Mouse (Mus musculus) kidney, embryonic 16.5 days (tissue): ENCODE measurements at regions not wholly inside any gene's neighbourhood (a gene's known extent, or its start where the extent isn't known, plus 50 kb on each side); places are given as distances from the start of the nearest gene placed in this dataset.

Experiments used
- ATAC-seq: fragments of 200-750 bp; cut with Nextera tagmentation; 2 replicates; pipeline ENCODE4 v1.8.0; 2017; ENCODE audit warnings: moderate TSS enrichment; ENCODE audit not compliant: low FRiP score, low TSS enrichment
- H3K27ac ChIP-seq: fragments of 300-500 bp; sonication (generic); 2 replicates; pipeline ENCODE4 v1.5.1; 2014; ENCODE audit warnings: low read length
- H3K27me3 ChIP-seq: fragments of 300-500 bp; sonication (generic); 2 replicates; pipeline ENCODE4 v1.6.1; 2014; ENCODE audit warnings: low read length, control low read depth, mixed read lengths; ENCODE audit not compliant: insufficient read depth
- H3K36me3 ChIP-seq: fragments of 300-500 bp; sonication (generic); 2 replicates; pipeline ENCODE4 v1.6.1; 2014; ENCODE audit warnings: low read length, control low read depth, mixed read lengths; ENCODE audit not compliant: insufficient read depth
- H3K4me1 ChIP-seq: fragments of 300-500 bp; sonication (generic); 2 replicates; pipeline ENCODE4 v1.6.1; 2014; ENCODE audit warnings: low read length, control low read depth, mixed read lengths; ENCODE audit not compliant: insufficient read depth
- H3K4me2 ChIP-seq: fragments of 300-500 bp; sonication (generic); replicated peaks from 2 replicates; pipeline ENCODE4 v1.6.1; 2014; ENCODE audit warnings: low read depth, low read length
- H3K4me3 ChIP-seq: fragments of 300-500 bp; sonication (generic); 2 replicates; pipeline ENCODE4 v1.5.1; 2014; ENCODE audit warnings: mild to moderate bottlenecking, low read length
- H3K9ac ChIP-seq: fragments of 300-500 bp; sonication (generic); replicated peaks from 2 replicates; pipeline ENCODE4 v1.6.1; 2014; ENCODE audit warnings: low read length
- H3K9me3 ChIP-seq: fragments of 300-500 bp; sonication (generic); 2 replicates; pipeline ENCODE4 v1.6.1; 2016; ENCODE audit warnings: low read length, control low read depth
- WGBS: fragments of 180-500 bp; shearing (Covaris S2); extraction: QIAGEN DNeasy Blood & Tissue Kit; methylation state at CpG from one replicate; pipeline ENCODE4 v1.1.7; 2014; 5-methylcytosine and 5-hydroxymethylcytosine counted together

DNA sequence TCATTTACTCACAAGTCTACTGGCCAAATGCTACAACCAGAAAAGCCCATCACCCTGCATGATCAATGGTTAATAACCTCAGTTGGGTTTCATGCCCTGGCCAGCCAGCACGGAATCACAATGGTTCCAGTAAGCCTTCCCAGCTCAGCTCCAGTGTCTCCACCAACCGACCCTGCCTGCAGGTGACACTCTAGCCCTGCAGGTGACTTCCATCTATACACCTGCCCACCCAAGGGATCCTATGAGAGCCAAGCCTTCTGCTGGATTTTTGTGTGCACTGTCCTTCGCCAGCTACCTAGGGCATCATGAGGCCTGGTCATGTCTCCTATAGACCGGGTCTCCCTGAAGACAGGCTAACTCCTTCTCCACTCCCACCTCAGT lies 135.3 kb downstream of the Vegfa start:
- H3K27ac ChIP-seq: no peak overlapping the region
- no peak for ATAC-seq
- H3K4me2 ChIP-seq: no peak overlapping the region
- no peak overlapping the region for H3K9ac ChIP-seq
- WGBS: 71% methylated on average over 4 of the region's 4 CpGs
- H3K9me3 ChIP-seq: 0 out of 2 replicates have a peak, but pooled peaks cover 3% of the 10 kb centered on the region
- no peaks in the 10 kb centered on the region for H3K27me3 ChIP-seq
- H3K4me1 ChIP-seq: no peaks in the 10 kb centered on the region
- no peaks in the 10 kb centered on the region for H3K36me3 ChIP-seq
- H3K4me3 ChIP-seq: no peak overlapping the region

DNA sequence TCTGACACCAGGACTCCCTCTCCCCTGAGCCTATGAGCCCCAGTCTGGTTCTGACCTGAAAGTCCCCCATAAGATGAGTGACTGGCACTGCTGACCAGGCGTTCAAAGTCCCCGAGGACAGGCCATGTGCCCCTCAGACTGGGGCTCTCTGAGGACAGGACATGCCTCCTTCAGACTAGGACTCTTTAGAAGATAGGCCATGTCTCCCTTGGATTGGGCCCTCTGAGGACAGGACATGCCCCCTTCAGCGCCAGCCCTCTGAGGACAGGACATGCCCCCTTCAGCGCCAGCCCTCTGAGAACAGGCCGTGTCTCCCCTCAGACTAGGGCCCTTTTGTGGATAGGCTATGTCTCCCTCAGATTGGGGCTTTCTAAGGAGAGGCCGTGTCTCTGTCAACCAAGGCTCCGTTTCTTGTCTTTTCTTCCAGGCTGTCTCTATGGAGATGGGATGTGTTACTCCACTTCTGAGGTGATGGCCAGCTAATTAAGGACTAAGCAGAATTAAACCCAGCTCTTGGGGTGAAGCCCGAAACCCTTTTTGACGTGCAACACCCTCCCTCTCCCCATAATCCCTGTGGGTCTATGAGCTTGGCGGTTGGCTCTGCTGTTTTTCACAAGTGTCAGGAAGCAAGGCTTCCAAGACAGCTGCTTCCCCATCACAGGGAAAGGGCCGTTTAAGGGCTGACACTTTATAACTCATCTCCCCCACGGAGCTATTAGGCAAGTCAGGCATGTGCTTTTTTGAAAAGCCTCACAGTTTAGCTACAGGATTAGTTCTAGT lies 135.8 kb downstream of the Vegfa start:
- H3K27ac ChIP-seq: no peak overlapping the region
- peak; percentile 52; the same call in 1 of the 2 replicates for ATAC-seq
- WGBS: 57% methylated on average over 12 of the region's 12 CpGs
- H3K9ac ChIP-seq: no peak overlapping the region
- no peak overlapping the region for H3K4me2 ChIP-seq
- no peak overlapping the region for H3K4me3 ChIP-seq
- no peaks in the 10 kb centered on the region for H3K4me1 ChIP-seq
- no peaks in the 10 kb centered on the region for H3K27me3 ChIP-seq
- 0 out of 2 replicates have a peak, but pooled peaks cover 3% of the 10 kb centered on the region for H3K9me3 ChIP-seq
- H3K36me3 ChIP-seq: no peaks in the 10 kb centered on the region

DNA sequence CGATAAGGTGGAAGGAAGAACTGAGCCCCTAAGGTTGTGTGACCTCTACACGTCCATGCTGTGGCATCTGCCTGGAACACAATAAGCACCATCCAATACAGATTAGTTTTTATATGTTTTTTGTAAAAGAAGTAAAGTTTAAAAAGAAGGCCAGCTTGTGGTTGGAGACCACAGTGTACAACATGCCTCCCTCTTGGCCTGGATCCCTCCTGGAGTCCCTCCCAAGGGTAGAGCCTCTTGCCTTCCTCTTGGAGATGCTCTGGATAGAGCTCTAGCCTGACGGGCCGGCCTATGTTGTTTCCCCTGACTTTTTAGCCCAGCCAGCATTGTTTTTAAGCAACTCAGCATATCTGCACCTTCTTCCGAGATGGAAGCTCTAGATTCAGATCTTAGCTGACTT lies 138.0 kb downstream of the Vegfa start:
- Histone ChIP-seq H3K4me1 (peaks cover 3% of the 10 kb centered on the region; the same call in 1 of the 2 replicates), H3K27me3 (no peaks in the 10 kb centered on the region), H3K9me3 (no peaks in the 10 kb centered on the region), H3K36me3 (no peaks in the 10 kb centered on the region), H3K9ac (no peak overlapping the region), H3K4me2 (no peak overlapping the region), H3K27ac (no peak overlapping the region), H3K4me3 (no peak overlapping the region)
- WGBS: 87% methylated on average over 5 of the region's 5 CpGs
- no peak for ATAC-seq

DNA sequence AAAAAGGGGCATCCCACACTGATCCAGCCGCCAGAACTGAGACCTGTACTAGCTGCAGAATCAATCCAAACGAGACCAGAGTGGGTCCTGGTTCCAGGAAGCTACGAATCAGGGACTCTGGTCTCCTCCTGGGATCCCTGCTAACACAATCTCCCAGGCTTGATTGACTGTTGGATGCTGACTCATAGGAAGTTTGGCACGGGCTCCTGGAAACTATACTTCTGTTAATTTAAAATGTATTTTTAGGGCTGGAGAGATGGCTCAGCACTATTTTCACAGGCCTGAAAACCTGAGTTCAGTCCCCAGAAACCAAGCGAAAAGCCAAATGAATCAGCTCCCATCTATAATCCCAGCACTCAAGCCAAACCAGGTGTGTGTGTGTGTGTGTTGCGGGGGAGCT lies 138.5 kb downstream of the Vegfa start:
- WGBS: 66% methylated on average over 6 of the region's 6 CpGs
- no peaks in the 10 kb centered on the region for H3K27me3 ChIP-seq
- no peak for ATAC-seq

DNA sequence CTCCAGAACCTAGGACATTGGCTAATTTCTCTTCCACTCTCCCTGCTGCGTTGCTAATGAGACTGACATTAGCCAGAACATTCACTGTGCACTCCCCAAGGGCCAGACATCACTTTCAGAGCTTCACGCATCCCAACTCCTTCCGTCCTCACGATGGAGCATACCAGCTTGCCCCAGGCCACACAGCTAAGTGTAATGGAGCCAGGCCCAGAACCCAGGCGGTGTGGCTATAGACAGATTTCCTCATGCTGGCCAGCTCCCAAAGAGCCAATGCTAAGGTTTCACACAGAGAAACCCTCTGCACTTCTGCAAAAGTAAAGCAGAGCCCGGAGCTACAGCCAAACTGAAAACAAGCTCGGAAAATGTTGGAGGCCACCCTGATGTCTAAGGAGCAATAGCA lies 139.1 kb downstream of the Vegfa start:
- H3K36me3 ChIP-seq: no peaks in the 10 kb centered on the region
- H3K4me2 ChIP-seq: no peak overlapping the region
- no peak overlapping the region for H3K4me3 ChIP-seq
- H3K27ac ChIP-seq: no peak overlapping the region
- WGBS: 85% methylated on average over 7 of the region's 7 CpGs
- H3K9me3 ChIP-seq: no peaks in the 10 kb centered on the region
- peaks cover 3% of the 10 kb centered on the region; the same call in 1 of the 2 replicates for H3K4me1 ChIP-seq
- ATAC-seq: no peak
- no peaks in the 10 kb centered on the region for H3K27me3 ChIP-seq
- H3K9ac ChIP-seq: no peak overlapping the region

More for the DNA sequence above, 138.5 kb downstream of the Vegfa start:
- peaks cover 3% of the 10 kb centered on the region; the same call in 1 of the 2 replicates for H3K4me1 ChIP-seq
- no peak overlapping the region for H3K9ac ChIP-seq
- no peak overlapping the region for H3K27ac ChIP-seq
- H3K4me3 ChIP-seq: no peak overlapping the region
- no peak overlapping the region for H3K4me2 ChIP-seq
- no peaks in the 10 kb centered on the region for H3K36me3 ChIP-seq
- H3K9me3 ChIP-seq: no peaks in the 10 kb centered on the region

DNA sequence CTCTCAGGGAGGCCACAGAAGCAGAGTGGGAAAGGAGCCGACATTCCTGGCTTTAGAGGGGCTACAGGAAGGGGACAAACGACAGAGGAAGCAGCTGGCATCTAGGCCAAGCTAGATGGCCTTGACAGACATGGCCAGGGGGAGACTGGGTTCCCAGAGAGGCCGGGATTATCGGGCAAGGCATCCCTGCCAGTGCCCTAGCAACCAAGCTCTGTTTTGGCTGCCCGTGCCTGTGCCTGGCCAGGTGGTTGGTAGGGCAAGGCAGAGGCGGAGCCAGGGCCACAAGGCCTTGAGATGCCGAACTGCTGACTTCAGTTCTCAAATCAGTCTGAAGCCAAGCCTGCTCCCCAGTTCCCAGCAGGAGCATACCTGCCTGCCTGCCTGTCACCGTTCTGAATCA lies 142.7 kb downstream of the Vegfa start:
- H3K4me3 ChIP-seq: no peak overlapping the region
- no peak overlapping the region for H3K9ac ChIP-seq
- H3K36me3 ChIP-seq: no peaks in the 10 kb centered on the region
- H3K27ac ChIP-seq: no peak overlapping the region
- ATAC-seq: no peak
- WGBS: 54% methylated on average over 8 of the region's 8 CpGs
- no peaks in the 10 kb centered on the region for H3K27me3 ChIP-seq
- H3K4me2 ChIP-seq: no peak overlapping the region
- peaks cover 27% of the 10 kb centered on the region for H3K4me1 ChIP-seq
- H3K9me3 ChIP-seq: no peaks in the 10 kb centered on the region

DNA sequence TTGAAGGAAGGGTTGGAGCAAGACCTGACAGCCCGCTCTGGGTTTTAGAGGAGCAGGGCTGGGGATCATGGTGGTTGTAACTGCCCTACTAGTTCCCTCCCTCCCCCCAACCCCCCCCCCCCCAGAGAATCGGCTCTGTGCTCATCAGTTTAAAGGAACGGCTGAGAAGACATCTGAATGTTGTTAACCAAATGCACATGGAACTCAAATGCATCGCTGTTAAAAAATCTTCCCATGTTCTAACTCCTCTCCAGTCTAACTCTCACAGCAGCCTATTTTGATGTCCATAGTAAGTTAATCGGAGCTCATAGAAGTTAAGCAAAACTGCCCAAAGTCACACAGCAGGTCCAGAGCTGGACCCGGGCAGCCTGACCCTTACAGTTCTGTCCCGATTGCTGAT lies 143.1 kb downstream of the Vegfa start:
- H3K9me3 ChIP-seq: no peaks in the 10 kb centered on the region
- no peak overlapping the region for H3K4me3 ChIP-seq
- H3K4me2 ChIP-seq: no peak overlapping the region
- no peak overlapping the region for H3K27ac ChIP-seq
- peaks cover 30% of the 10 kb centered on the region for H3K4me1 ChIP-seq
- no peak overlapping the region for H3K9ac ChIP-seq
- no peaks in the 10 kb centered on the region for H3K36me3 ChIP-seq
- WGBS: 65% methylated on average over 6 of the region's 7 CpGs
- no peaks in the 10 kb centered on the region for H3K27me3 ChIP-seq
- no peak for ATAC-seq

DNA sequence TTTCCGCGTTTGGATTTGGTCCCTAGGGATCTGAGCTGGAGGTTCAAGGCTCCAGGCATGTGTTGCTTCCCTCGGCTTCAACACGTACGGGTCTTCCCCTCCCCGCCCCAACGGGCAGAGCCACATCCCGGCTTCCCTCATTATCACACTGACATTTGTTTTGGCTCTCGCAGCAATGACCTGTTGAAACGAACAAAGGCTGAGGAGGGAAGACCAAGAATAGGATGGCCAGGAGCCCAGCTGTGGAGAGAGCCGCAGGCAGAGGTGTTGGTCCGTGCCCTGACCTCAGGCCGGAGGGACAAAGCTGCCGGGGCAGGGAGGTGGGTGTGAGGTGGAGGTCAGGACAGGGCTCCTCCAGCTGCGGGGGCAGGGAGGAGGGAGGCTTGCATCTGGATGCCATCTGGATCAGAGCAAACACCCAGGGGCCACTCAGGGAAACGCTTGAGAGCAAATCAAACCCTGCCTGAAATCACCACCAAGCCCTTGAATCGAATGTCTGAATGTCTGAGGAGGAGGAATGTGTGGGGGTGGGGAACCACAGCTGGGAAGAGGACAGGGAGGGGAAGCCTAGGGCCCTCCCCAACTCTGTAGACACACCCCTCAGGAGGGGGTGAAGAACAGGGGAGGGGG lies 145.6 kb downstream of the Vegfa start:
- Histone ChIP-seq H3K9me3 (no peaks in the 10 kb centered on the region), H3K36me3 (no peaks in the 10 kb centered on the region), H3K27me3 (no peaks in the 10 kb centered on the region), H3K4me1 (peaks cover 35% of the 10 kb centered on the region), H3K27ac (peak overlapping the region; percentile 5), H3K4me3 (no peak overlapping the region), H3K4me2 (peak overlapping the region; percentile 20; the same call in 1 of the 2 replicates), H3K9ac (peak overlapping the region; percentile 3; the same call in 1 of the 2 replicates)
- peak; percentile 39 for ATAC-seq
- 5% methylated on average over 17 of the region's 17 CpGs for WGBS

DNA sequence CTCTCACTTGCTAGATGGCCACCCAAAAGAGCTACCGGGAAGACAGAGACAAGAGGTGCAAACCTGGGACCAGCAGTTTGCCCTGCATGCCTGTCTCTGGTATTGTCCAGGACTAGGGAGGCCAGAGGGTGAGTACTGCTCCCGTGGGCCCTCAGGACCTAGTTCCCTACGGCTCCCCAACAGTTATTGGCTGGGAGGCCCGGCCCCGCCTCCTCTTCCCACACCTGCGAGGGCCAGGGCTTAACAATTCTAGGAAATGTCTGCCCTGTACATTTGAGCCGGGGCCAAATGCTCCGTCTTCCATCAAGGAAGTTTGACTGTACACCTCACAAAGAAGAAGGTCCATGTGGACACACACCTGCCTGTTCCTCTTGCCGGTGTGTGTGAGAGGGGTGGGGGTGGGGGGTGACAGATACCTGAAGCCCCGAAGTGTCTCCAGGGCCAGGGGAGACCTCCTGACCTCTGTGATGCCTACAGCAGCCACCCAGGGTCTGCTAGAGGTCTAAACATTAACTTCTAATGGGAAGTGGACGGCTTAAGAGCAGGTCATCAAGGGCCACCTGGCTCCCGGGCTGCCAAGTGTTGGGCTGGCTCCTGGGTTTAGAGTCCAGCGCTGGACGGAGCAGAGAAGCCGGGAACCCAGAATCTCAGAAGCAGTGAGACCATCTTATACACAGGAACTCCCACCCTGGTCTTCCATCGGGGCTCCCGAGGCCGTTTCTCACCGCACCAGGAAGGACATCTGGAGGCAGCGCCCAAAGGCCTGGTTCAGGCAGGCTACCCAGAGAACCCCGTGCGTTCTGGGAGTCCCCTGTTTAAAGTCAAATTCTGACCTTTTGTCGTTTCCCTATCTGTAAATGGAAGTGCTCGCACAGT lies 146.5 kb downstream of the Vegfa start:
- Histone ChIP-seq H3K4me3 (no peak overlapping the region), H3K36me3 (no peaks in the 10 kb centered on the region), H3K4me1 (peaks cover 35% of the 10 kb centered on the region), H3K9ac (no peak overlapping the region), H3K9me3 (no peaks in the 10 kb centered on the region), H3K4me2 (peak overlapping the region; percentile 20; the same call in 1 of the 2 replicates), H3K27ac (peak overlapping the region; percentile 36), H3K27me3 (no peaks in the 10 kb centered on the region)
- WGBS: 41% methylated on average over 24 of the region's 24 CpGs
- peak; percentile 59 for ATAC-seq
